Mouse (Mus musculus): ENCODE data around the gene Gm42742.

Gene Gm42742

GRCm38 (mm10) chr7:127020901-127021562 lies at the start of gene Gm42742, which contains the start of gene Prrt2:
TSS of gene Gm42742 (minus strand) at chr7:127021097.
TSS of gene Prrt2 (minus strand) at chr7:127021211.
- peak; percentile 76 to 80 for DNase-seq

GRCm38 (mm10) chr7:127066317-127066716 lies 45.4 kb upstream of the Gm42742 start:
- DNase-seq, result no peak

- no peak for DNase-seq
Observed at GRCm38 (mm10) chr7:127065538-127065937, 44.6 kb upstream of the Gm42742 start.

DNA sequence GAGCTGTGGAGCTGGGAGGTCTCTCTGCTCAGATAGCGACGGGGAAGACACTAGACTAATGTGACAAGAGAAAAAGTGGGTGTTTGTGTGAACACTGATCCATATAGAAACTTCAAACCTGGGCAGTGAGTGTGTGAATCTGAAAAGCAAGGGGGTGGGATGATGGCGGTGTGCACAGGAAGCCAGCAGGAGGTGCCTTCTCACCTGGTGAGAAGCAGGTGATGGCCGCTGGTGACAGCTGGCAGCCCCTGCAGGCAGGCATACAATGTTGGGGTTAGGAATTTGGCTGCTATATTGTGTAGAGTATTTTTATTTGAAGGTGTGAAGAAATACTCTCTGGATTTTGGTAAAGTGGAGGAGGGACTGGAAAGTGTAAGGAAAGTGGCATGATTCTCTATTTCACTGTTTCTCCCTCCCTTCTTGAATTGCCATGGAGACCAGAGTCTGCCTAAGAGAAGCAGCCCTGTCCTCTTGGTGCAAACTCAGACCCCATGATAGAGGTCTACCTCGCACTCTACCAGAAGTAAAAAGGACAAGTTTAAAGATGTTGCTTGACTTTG lies 34.2 kb upstream of the Gm42742 start:
- DNase-seq, result no peak

GRCm38 (mm10) chr7:127041851-127042672 lies 21.2 kb upstream of the Gm42742 start, which contains the start of gene Kif22:
TSS of gene Kif22 (minus strand) at chr7:127042471.
- peak; percentile 93 to 94 for DNase-seq

DNA sequence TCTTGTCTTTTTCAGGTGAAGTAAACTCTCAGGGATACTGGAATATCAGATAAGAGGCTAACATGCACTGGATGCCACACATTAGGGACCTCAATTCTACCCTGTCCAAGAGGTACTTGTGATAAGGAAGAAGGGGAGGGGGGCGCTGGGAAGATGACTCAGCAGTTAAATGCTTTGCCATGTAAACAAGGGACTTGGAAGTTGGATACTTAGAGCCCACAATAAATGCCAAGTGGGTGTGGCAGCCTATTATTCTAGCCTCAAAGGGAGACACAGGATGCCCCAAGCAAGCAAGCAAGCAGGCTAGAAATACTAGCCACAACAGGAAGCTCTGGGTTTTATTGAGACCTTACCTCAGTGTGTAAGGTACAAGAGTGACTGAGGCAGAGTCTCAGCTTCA lies 10.3 kb upstream of the Gm42742 start:
- DNase-seq, result no peak

DNA sequence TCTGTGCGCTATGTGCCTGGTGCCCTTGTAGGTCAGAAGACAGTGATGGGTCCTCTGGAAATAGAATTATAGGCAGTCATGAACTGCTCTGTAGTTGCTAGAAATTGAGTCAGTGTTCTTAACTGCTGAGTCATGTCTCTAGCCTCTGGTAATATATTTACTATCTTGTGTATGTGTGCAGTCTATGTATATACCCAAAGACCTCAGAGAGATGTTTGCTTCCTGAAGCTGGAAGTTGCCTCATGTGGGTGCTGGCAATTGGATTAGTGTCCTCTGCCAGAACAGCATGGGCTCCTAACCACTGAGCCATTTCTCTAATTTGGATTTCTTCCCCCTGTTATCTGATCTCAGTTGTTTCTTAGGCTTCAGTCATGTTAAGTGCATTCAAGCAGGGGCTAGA lies 9.3 kb upstream of the Gm42742 start:
- DNase-seq, result no peak

GRCm38 (mm10) chr7:127027885-127028284 lies 7.0 kb upstream of the Gm42742 start:
- no peak for DNase-seq

- DNase-seq, result peak; percentile 99 to 100
Observed at GRCm38 (mm10) chr7:127026984-127027726, 6.3 kb upstream of the Gm42742 start, which contains the start of gene Maz. TSS of gene Maz (minus strand) at chr7:127027037.

DNA sequence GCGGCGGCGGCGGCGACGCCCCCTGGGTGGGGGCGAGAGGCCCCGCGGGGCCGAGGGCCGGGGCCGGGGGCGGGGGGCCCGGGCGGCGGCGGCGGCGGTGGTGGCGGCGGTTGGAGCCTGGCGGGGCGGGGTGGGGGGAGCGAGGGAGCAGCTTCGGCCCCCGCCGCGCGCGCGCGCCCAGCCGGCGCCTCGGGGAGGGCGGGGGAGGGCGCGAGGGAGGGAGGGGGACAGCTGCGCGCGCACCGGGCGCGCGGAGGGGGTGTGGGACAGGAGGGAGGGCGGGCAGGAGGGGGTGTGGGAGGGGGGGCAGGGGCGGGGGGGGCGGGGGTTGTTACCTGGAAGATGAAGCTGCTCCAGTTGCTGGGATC lies 5.7 kb upstream of the Gm42742 start:
- no peak for DNase-seq

DNA sequence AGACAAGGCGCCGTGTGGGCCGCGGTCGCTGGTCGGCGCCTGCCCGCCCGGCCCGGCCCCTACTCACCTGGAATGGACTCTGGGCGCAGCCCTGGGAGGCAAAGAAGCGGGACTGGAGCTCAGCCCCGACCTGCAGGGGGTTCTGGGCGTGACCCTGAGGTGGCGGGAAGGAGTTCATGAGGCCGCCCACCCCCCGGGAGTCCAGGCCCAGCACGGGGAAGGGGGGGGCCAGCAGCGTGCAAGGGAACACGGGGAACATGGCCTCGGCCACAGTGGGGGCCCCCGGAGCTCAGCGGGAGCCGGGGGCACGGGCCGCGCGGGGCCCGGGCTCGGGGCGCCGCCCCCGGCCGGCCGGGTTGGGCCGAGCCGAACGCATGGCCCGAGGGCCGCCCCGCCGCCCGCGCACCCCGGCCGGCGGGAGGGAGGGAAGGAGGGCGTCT lies 5.3 kb upstream of the Gm42742 start:
- DNase-seq, result peak; percentile 82 to 89

GRCm38 (mm10) chr7:127025556-127026160 lies 4.8 kb upstream of the Gm42742 start:
- peak; percentile 73 to 84 for DNase-seq

DNA sequence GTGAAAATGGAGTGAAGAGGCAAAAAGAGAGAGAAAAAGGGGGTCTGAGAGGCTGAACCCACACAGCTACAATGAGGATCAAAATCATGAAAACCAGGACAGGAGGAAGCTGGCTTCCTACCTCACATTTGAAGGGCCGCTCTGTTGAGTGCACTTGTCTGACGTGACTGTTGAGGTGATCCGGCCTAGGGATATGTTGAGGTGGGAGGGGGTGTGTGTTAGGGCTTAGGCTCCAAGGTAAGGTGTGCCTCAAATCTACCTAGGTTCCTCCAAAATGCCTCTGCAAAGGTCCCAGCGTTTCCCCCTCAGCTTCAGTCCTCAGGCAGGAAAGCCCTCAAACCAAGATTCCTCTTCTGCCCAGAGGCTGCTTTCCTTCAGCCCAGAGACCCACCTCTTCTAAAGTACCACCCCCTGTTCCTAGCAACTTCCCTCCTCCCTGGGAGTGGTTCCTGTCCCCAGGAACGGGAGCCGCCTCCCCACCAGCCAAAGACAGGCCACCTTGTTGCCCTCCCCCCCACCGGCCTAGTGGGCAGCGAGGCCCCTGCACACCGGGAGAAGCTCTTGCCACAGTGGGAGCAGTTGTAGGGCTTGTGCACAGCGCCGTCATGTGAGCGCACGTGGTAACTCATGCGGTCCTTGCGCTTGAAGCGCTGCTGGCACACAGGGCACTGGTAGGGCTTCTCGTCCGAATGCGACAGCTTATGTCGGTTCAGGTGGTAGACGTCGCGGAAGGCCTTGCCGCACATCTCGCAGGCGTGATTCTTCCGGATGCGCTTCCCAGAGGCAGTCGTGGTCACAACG lies 4.1 kb upstream of the Gm42742 start:
- DNase-seq, result peak; percentile 84 to 93

DNA sequence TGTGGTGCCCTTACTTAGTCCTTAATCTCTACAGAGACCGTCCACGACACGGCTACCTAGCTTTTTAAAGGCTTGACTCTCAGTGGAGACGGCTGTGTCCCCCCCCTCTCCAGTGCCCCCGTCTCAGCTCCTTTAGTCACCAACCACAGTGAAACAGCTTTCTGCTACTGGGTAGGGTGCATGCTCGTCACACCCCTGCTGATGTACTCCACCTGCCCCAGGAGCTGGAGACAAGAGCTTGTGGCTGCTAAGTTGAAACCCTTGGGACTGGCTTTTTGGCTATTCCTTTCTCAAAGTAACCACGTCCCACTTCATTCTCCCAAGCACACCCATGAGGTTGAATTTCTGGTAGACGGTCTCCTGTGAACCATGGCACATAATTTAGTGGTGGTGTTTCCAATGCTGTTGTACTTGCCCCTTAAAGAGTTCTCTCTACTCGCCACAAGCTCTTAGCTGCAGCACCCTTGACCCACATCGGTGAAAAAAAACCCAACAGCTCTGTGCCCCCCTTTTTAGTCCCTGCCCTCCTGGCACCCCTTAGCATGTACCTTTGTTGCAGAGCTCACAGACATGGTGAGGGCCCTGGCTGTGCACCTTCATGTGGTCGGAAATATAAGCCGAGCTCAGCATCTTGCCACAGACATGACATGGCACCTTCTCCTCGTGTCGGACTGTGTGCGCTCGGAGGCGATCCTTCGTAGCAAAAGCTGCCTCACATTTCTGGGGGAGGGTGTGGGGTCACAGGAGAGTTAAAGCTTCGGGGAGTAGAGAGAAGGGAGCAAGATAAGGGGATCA lies 3.2 kb upstream of the Gm42742 start:
- no peak for DNase-seq

DNA sequence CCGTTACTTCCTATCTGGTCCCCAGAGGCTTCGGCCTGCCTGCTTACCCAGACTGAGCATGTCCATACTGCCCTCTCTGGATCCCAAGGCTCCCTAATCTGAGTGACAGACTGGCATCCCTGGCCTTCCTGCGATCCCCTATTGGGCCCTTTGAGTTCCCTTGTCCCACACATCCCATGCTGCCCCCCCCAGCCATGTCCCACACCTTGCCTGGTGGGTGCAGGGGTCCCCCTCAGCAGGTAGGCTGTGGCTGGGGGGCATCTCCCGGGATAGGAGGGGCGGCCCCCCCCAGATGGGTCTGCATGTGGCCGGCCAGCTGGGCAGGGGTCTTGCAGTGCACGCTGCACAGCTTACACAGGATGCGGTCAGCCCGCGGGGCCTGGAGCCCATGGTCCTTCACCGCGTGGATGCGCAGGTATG lies 2.4 kb upstream of the Gm42742 start:
- DNase-seq, result no peak

DNA sequence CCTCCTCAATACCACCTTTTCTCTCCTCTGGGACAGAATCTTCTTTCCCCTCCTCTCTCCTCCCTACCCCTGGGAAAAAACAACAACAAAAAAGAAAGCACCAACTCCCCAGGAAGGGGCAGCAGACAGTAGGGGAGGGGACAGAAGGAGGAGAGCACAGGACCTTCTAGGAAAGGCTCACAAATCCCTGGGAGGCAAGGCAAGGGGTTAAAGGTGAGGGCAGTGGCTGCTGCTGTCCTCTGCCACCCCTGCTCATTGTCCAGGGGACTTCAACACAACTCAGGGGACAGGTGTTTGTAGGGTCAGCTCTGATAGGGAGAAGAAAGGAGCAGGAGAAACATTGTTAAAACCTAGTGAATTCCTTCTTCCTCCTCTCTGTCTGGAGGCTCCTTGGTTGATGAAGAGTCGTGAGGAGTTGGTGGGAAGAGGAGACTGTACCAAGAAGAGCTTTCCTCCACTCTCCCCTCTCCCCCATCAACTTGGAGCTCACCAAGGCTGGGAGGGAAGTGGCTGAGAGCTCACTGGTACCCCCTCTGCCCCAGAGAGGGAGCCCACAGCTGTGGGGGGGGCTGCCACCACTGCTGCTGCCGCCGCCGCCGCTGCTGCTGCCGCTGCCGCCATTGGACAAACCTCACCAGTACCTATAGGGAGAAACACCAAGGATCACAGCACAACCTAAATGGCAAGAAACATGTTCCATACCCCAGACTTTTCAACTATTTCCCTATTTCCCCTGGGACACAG lies 1.8 kb upstream of the Gm42742 start:
- no peak for DNase-seq

GRCm38 (mm10) chr7:127021563-127022527 lies 948 bp upstream of the Gm42742 start:
- no peak for DNase-seq

GRCm38 (mm10) chr7:127020491-127020890 lies 406 bp downstream of the Gm42742 start:
- peak in 1 of 2 experiments; percentile 17 for DNase-seq

- no peak for DNase-seq
Observed at GRCm38 (mm10) chr7:127020031-127020430, 866 bp downstream of the Gm42742 start.

All from kidney, postnatal 4 days (tissue).